Mouse (Mus musculus) layer of hippocampus, adult 18-20 months (tissue): ENCODE results near the gene Tmem258. TPM values are rescaled to one million over a fixed set of nuclear protein-coding genes. Genes with fewer than 3 reads are reported as not detected.

Experiments used
- DNase-seq, 2 experiments: peaks; one replicate each; pipeline ENCODE4 v3.0.0; 2022; ENCODE audit warnings: low spot score in 2 of 2
- total RNA-seq, 2 experiments: library from RNA; stranded (reverse); gene quantifications; 2 replicates each; pipeline ENCODE4 v1.2.3; 2021

Tmem258 gene
- total RNA-seq, 2 experiments from 2014 or later = 81.9 to 84.8 TPM

DNA sequence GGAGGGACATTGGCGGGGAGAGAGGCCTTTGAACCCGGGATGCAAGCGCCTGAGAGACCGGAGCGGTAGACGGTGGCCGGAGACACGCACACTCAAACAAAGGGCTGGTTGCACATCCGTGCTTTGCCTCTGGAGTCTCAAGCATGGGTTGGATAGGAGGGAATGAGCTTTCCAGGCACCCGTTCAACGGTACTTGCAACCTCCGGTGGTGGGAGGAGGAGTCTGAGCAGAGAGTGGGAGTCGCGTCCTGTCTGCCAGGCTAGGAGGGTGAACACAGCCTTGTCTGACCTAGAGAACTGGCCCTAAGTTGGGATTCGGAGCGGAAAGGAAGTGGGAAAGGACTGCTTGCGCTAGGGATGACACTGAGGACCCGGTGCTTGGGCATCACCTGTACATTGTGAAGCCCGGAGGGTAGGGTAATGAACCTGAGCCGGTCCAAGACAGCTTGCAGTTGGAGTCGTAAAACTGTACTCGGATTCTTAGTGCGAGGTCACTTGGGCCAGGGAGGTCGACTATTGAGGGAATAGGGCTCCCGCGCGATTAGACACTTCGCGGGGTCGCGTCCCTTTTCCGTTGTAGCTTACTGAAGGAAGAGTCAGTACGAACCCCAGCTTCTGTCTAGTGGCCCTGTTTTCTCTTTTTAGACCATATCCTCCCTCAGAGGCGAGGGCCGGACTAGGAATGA, 20.4 kb upstream of the Tmem258 start:
- DNase-seq = peak; percentile 75 to 84

DNA sequence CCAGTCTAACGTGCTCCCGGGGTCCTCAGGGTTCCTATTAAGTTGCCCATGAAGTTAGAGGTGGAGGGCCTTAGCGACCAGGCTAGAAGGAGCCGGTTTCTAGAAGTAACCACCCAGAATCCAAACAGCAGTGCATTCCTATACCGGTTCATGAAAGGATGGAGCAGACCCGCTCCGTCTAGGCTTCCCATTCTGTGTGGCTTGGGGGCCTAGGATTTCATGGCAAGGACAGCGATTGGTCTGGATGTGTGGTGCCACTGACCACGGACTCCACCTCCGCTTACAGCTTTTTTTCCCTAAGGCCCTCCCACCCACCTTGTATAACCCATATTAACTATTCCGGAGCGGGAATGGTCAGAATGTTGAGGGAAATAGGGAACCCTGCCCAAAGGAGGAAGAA, 19.7 kb upstream of the Tmem258 start:
- DNase-seq = no peak

DNA sequence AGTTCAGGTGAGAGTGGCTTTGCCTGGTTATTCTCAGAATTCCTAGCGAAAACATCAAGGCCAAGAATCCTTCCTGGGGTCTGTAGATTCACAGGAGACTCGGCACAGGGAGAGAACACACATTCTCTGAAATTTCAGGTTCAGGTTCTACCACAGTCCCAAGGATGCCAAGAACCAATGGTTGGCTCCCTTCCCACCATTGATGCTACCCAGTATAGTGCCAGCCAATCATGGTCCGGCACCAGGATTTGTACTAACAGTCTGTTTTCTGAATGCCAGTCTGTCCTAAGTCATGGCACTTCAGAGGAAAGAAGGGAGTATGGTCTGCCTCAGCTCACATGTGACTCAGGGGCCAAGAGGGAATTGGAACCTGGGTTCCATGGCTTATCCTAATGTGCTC, 17.9 kb upstream of the Tmem258 start:
- no peak for DNase-seq

DNA sequence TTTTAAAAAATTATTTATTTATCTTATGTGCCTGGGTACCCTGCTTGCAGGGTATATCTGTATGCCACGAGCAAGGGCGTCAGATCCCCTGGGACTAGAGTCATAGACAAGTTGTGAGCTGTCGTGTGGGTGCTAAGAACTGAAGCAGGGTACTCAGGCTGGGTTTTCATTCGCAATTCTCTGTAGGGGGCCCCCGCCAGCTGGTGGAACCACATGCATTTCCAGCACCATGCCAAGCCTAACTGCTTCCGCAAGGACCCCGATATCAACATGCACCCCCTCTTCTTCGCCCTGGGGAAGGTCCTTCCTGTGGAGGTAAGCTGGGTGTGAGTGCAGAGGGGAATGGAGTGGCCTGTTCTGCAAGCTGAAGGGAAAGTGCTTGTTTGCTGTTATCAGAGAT, 17.2 kb upstream of the Tmem258 start:
- DNase-seq = no peak

DNA sequence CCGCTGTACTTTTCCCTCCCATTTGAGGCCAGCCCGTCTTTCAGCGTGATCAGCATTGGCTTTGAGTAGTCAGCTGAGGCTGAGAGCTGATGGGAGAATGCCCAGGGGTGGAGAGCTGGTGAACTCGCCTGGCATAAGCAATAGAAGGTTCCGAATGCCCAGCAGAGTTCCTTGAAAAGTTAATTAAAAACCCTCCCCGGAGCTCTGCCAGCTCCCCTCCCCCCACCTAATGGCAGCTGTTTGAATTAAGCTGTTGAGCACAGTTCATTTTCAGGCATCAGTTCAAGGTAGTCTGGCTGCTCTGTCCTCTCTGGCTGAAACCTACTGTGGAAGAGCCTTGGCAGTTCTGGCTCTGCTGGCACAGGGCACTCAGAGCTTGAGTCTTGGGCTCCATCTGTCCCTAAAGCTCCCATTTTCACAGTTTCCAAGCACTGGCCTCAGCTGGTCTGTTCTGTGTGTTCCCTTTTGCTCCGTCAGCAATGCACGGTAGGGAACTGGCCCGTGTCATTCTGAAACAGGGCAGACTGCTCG, 15.5 kb upstream of the Tmem258 start:
- DNase-seq = peak; percentile 51 to 82

DNA sequence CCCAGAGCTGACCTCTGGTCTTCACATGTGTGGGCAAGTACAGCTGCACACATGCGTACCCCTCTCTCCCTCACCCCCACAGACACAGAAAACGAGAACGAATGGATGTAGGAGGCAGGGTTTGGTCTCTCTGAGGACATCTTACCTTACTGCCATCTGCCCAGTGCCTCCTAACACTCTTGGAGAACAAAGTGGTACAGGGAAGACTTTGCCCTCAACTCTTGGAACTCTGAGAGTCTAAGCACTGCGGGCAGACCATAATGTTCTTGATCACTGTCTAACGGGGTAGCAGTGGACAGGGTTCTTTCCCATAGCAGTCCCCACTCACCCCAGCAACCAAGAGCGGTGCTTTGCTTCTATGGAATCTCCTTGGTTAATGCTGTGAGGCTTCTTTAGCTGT, 14.8 kb upstream of the Tmem258 start:
- DNase-seq = no peak

DNA sequence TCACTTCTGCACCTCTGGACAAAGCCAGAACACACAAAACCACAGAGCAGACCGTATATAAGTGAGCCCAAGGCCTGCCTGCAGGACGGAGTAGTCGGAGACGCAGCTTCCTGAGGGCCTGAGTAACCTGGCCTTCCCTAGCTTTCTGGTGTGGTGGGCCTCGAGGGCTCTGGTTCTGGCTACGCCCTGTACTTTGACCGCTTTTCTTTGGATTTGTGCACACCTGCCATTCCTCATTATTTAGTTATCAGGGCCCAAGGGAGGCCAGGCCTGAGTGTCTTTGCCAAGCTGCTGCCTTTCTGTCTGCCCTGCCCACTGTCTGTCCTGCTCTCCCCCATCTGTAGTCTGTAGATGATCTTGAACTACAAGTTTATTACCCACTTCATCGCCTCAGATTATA, 13.9 kb upstream of the Tmem258 start:
- DNase-seq = no peak

DNA sequence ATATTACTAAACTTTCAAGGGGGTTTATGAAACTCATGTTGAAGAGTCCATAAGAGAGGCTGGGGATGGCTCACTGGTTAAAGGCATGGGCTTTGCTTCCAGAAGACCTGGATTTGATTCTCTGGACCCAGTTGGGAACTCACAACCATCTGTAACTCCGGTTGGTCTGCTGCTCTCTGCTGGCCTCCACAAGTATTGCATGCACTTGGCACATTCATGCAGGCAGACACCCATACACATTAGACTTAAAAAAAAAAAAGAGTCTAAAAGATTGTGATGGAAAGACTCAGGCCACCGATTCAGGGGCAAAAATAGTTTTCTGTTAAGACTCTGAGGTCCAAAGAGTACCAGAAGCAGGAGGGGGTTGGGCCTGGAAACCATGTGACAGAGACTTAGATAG, 13.0 kb upstream of the Tmem258 start:
- DNase-seq = peak; percentile 50 to 87

DNA sequence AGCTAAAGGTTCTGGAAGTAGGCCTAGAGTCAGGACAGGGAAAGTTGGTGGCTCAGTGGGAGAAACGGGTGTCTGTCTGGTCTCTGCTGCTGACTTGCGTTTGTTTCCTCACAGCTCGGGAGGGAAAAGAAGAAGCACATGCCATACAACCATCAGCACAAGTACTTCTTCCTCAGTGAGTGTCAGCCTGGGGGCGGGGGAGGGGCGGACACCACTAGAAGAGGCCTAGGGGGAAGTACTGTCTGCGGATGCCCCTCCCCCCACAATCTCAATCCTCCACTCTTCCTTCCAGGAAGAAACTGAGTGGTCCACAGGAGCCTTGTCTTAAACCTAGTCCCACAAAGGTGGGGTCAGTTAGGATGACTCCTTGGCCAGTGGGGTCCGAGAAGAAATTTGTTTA, 12.5 kb upstream of the Tmem258 start:
- DNase-seq = no peak

DNA sequence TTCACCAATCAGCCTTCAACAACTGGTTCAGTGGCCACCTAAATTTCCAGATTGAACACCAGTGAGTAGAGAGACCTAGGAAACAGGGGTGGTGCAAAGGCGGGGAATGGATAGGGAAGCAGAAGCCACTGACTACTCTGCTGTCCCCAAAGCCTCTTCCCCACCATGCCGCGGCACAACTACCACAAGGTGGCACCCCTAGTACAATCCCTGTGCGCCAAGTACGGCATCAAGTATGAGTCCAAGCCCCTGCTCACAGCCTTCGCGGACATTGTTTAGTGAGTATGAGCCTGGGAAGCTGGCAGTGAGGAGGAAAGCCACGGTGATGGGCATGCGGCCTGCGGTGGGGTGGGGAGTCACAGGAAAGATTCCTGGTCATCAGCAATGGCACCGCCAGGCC, 9.5 kb upstream of the Tmem258 start:
- no peak for DNase-seq

DNA sequence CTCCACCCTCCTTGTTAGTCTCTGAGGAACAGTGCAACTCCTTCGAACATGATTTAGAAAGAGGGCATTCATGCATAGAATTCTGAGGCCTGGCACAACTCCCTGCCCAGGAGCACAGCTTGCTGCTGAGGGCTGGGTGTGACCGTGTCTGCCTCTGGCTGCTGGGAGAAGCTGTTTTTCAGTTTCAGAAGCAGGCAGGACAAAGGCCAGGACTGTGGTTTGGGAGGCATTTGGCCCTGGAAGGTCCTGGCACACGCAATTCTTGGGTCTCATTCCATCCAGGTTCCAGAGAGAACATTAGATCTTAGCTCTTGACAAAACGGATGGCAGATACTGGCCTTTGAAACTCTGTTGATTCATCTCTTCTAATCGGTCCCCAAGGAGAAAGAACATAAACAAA, 8.6 kb upstream of the Tmem258 start:
- no peak for DNase-seq

DNA sequence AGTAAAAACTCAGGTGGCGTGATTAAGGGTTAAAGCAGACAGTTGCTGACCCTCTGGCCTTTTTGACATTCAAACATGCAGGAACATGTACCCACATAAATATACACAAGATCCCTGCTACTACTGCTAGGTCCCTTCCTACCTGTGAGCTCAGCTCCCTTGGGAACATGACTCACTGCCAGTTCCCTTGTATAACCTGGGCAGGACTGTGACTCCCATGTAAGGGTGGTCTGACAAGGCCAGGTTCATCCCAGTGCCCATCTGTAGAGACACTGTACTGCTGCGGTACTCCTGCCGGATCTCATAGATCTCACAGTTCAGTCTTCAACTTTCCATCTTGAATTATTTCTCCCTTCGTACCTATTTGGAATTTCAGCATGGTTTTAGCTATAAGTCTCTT, 6.7 kb upstream of the Tmem258 start:
- no peak for DNase-seq

DNA sequence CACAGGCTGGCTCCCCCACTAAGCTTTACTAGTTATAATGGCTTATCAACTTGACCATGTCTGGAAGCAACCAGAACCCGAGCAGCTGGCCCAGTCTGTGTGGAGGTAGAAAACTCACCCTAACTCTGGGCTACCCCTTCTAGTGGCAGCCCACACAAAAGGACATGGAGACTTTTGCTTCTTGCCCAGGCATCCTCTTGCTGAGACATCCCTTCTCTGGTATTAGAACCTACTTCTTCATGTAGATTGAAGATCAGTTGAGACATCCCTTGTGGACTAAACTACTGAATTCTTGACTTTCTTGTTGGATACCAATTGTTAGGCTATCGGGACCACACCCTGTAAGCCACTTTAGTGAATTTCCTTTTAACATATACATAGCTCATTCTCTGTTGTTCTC, 5.5 kb upstream of the Tmem258 start:
- no peak for DNase-seq

DNA sequence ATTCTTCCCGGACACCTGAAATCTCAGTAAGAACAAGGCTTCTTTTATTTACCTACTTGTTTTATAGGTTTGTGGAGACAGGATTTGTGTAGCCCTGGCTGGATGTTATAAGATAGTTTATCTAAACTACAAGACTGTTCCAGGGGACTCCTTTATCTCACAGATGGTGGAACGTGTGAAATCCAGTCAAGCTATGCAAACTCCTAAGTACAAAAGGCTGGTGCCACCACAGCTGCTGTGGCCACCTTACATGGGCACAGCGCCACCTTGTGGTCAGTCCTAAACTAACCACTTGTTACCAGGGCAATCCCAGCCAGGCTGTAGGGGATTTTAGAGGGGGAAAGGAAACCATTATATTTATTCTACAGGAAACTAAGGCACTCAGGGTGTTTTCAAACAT, 5.1 kb upstream of the Tmem258 start:
- DNase-seq = peak; percentile 53 to 84

DNA sequence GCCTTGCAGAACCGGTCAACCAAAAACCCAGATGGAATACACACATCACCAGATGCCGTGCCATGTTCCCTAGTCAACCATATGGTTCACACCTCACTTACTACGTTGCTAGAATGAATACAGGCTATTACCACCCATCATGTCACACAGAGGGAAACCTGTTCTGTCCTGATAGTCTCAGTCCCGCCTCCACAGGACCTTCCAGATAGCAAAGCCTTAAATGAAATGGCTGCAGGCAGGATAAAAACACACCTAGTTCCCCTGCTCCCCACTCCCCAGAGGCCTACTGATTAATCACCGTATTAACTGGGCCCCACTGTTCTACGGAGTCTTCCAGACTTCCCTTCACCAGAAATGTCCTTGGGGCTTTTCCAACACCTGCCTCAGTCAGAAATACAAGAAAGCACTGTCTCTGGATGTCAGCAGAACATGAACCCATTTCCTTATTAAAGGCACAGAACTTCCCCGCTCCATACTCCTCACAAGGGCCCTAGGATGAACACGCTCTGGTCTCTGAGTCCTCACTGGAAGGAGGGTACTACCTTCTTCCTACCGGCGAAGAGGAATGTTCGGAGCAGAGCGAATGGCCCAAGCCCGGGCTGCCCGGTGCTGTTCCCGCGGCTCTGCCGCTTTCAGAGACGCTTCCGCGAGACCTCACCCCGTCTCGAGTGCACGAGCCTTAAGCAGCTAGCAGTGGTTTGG, 517 bp upstream of the Tmem258 start:
- DNase-seq = no peak

DNA sequence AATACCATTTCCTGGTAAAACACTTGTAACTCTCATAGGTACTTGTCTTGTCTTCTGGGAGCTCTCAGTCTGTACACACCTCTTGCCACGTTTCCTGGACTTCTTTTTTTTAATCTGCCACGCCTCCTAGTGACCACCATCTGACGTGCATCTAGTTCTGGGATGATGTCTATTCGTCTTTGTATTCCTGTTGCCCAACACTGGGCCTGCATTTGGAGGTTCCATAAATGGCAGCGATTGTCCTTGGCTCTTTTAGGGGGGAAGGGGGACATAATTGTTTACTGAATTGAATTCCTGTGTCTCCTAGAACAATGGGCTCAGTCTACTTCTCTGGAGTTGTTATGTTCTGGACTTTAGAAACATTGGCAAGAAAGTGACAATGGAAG, 795 bp downstream of the Tmem258 start:
- peak in 1 of 2 experiments; percentile 76 for DNase-seq

DNA sequence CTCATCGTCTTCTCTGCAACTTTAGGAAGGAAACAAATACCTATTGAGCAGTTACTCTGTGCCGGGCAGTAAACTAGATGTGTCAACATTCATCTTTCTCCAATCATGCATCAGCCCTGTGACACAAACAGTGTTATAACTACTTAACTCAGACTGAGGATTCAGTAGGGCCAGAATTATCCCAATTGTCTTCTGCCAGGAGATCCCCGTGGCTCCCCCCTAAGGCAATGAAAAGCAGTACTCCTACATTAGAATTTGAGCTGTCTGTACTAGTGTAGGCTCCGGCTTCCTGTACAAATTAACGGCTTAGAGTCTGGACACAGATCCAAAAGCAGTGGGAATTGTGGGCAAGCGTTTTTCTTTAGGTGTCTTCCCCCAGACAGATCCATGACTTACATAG, 1.2 kb downstream of the Tmem258 start:
- DNase-seq = peak in 1 of 2 experiments; percentile 27

DNA sequence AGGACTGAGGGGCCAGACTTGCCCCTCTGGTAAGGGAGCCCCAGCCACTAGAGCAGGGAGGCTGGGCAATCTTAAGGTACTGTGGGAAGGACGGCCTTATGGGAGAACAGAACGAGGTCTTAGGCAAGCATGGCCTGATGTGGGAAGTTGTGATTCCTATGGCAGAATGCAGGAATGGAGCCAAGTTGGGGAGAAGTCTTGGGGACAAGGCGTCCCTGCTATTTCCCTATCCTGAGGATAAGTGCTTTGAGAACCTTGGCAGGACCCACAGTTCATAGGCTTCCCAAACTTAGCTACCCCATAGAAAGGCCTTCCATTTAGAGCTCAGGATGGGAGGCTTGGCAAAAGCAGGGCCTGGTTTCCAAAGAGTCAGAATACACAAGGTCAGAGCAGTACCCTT, 5.0 kb downstream of the Tmem258 start:
- no peak for DNase-seq

DNA sequence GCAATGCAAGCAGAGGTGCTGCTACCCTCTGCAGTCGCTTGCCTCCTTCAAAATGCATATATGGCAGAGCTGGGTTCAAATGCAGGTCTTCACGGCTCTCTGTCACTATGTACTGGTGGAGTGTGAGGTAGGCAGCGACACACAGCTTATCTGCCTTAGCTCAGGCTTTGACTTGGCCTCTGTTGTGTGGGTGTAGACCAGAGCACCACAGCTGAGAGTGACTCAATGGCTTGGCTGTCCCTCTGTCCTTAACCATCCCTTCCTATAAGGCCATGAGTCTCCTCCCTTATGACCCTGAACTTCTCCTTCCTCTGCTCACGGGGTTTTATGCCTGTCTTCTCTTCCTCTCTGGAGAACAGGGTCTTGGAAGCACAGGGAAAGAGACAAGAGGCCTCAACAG, 7.1 kb downstream of the Tmem258 start:
- DNase-seq = no peak

DNA sequence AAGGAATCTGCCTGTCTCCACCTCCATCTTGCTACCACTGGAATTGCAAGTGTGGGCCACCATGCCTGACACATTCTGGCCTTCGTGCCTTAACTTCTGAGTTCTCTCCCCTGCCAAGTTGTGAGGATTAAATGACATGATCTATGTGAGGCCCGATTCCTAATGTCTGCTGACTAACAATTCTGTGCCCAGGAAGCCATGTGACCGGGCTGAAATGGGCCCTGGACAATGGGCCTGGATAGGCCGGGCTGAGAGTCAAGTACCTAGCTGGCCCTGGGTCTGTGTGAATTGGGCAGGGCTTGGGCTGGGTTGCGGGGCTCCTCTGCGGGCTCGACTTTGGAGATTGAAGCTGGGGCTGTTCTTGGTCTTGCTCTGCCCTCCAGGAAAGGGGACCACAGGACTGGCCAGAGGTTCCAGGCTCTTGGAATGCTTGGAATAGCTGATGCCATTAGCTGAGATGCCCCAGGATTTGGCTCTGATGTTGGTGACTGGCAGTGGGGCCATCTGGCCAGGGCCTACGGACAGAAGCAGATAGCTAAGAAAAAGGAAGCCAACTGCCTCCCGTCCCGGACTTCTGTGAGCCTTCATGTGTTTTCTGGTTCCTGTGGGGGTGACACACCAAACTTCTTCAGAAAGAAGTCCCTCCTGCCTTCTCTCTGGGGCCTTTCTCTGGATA, 10.1 kb downstream of the Tmem258 start:
- no peak for DNase-seq

DNA sequence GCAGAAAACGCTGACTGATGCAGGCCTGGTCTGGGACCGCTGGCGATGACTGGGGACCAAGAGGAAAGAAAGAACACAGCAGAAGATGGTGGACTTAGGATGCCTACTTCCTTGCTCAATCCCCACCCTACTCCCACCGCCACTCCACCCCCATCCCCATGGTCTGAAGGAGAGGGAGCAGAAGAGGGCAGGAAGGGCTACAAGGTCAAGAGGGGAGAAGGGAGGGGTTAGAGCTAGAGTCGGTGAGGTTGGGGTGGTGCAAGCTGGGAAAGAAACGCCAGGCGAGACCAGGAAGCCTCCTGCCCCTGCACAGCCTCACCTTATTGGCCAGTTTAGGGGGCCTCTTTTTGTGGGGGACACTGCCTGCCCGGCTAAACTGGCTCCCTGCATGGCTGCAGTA, 12.3 kb downstream of the Tmem258 start:
- no peak for DNase-seq

DNA sequence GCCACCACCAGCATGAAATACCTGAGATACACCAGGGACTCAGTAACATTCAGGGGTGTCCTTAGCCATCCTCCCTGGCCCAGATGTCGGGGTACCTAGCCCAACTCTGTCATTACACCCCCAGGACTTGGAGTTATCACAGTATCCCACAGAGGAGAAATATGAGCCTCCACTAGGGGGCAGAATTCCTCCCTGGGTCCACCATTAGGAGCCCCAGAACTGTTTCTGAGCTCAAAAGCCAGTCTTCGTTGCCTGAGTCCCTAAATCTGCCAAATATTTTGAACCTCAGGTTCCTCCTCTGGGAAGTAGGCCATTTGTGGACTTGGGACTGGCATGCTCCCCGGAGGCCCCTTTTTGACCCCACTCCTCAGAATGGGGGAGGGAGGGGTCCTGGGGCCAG, 15.3 kb downstream of the Tmem258 start:
- DNase-seq = peak; percentile 42 to 74
